Mouse (Mus musculus) heart, postnatal 0 days (tissue): ENCODE data around the gene Spsb1.

Source experiments
- CTCF ChIP-seq: IDR thresholded peaks from 2 replicates; pipeline ENCODE4 v1.5.1; 2016; ENCODE audit warnings: antibody characterized with exemption, control low read depth, low read depth
- EP300 ChIP-seq: IDR thresholded peaks from 2 replicates; pipeline ENCODE4 v1.6.1; 2016; ENCODE audit warnings: antibody characterized with exemption, low read depth

- TF ChIP-seq CTCF, result no peak
- TF ChIP-seq EP300, result no peak
Observed at GRCm38 (mm10) chr4:149923014-149923413, 31.8 kb downstream of the Spsb1 start.
